Mouse (Mus musculus) intestine, embryonic 15.5 days (tissue): ENCODE measurements around the gene E130114P18Rik. TPM values are rescaled to one million over a fixed set of nuclear protein-coding genes. Genes with fewer than 3 reads are reported as not detected.

Experiments
- ATAC-seq: fragments of 200-750 bp; cut with Nextera tagmentation; 2 replicates; pipeline ENCODE4 v1.8.0; 2017; ENCODE audit warnings: moderate TSS enrichment, moderate library complexity
- H3K27ac ChIP-seq: fragments of 300-500 bp; sonication (generic); 2 replicates; pipeline ENCODE4 v1.5.1; 2015; ENCODE audit warnings: mild to moderate bottlenecking, inconsistent platforms
- H3K27me3 ChIP-seq: fragments of 300-500 bp; sonication (generic); replicated peaks from 2 replicates; pipeline ENCODE4 v1.6.1; 2015; ENCODE audit warnings: inconsistent platforms
- H3K36me3 ChIP-seq: fragments of 300-500 bp; sonication (generic); 2 replicates; pipeline ENCODE4 v1.6.1; 2015; ENCODE audit warnings: inconsistent platforms
- H3K4me1 ChIP-seq: fragments of 300-500 bp; sonication (generic); replicated peaks from 2 replicates; pipeline ENCODE4 v1.6.1; 2015; ENCODE audit warnings: inconsistent platforms
- H3K4me2 ChIP-seq: fragments of 300-500 bp; sonication (generic); replicated peaks from 2 replicates; pipeline ENCODE4 v1.6.1; 2015; ENCODE audit warnings: mild to moderate bottlenecking, inconsistent platforms
- H3K4me3 ChIP-seq: fragments of 300-500 bp; sonication (generic); replicated peaks from 2 replicates; pipeline ENCODE4 v1.5.1; 2015; ENCODE audit warnings: inconsistent platforms
- H3K9ac ChIP-seq: fragments of 300-500 bp; sonication (generic); 2 replicates; pipeline ENCODE4 v1.6.1; 2015; ENCODE audit warnings: inconsistent platforms
- H3K9me3 ChIP-seq: fragments of 300-500 bp; sonication (generic); 2 replicates; pipeline ENCODE4 v1.6.1; 2016; ENCODE audit warnings: inconsistent platforms
- WGBS: fragments of 180-500 bp; shearing (Covaris S2); methylation state at CpG from one replicate; pipeline ENCODE4 v1.1.7; 2015; 5-methylcytosine and 5-hydroxymethylcytosine counted together
- polyA plus RNA-seq: library from polyadenylated mRNA; unstranded; fragments of >200 nt; fragmentation: Nextera tagmentation; extraction: Ambion mirVana; gene quantifications from 2 replicates; pipeline ENCODE4 v1.2.1, GENCODE M21; 2015

E130114P18Rik gene
- polyA plus RNA-seq, 1 experiment from 2014 or later = 3.9 TPM

GRCm38 (mm10) chr4:97780666-97781435 is 3.0 kb upstream of the E130114P18Rik start:
- Histone ChIP-seq H3K4me3 (no peak overlapping the region), H3K27me3 (no peaks in the 10 kb centered on the region), H3K4me1 (no peaks in the 10 kb centered on the region), H3K4me2 (no peak overlapping the region), H3K9me3 (no peaks in the 10 kb centered on the region), H3K36me3 (peaks cover 6% of the 10 kb centered on the region), H3K9ac (no peak overlapping the region), H3K27ac (no peak overlapping the region)
- 69% methylated on average over 7 of the region's 7 CpGs for WGBS
- no peak for ATAC-seq

DNA sequence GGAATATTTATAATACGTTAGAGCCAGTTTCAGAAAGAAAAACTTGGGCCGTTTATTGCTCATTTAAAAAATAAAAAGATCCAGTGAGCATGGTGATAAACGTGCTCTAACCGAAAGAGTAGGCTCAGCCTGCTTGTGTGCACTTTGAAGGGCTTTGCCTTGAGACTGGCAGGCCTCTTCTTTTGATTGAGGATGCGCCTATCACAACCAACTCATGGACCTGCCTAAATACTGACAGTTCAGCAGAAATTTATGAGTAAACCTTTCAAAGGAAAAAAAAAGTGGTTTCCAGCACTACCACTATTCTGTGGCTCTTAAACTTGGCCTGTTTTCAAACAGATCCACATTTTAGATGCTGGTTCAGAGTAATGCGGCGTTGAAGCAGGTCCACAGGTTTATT is 2.1 kb upstream of the E130114P18Rik start:
- 37% methylated on average over 7 of the region's 7 CpGs for WGBS
- Histone ChIP-seq H3K4me3 (peak overlapping the region; percentile 90), H3K4me1 (no peaks in the 10 kb centered on the region), H3K9me3 (no peaks in the 10 kb centered on the region), H3K9ac (no peak overlapping the region), H3K4me2 (peak overlapping the region; percentile 83), H3K36me3 (peaks cover 6% of the 10 kb centered on the region), H3K27ac (no peak overlapping the region), H3K27me3 (no peaks in the 10 kb centered on the region)
- ATAC-seq = no peak

- no peaks in the 10 kb centered on the region for H3K27me3 ChIP-seq
- no peaks in the 10 kb centered on the region; the same call in 1 of the 2 replicates for H3K4me1 ChIP-seq
- peak overlapping the region; percentile 83 for H3K4me2 ChIP-seq
- H3K4me3 ChIP-seq = peak overlapping the region; percentile 90
- 18% methylated on average over 18 of the region's 18 CpGs for WGBS
- no peak for ATAC-seq
- no peaks in the 10 kb centered on the region for H3K9me3 ChIP-seq
- H3K9ac ChIP-seq = peak overlapping the region; percentile 91
- H3K36me3 ChIP-seq = peaks cover 6% of the 10 kb centered on the region
- peak overlapping the region; percentile 91 for H3K27ac ChIP-seq
Measured at GRCm38 (mm10) chr4:97779003-97779930, 1.4 kb upstream of the E130114P18Rik start.

- Histone ChIP-seq H3K9me3 (no peaks in the 10 kb centered on the region), H3K27ac (peak overlapping the region; percentile 91), H3K4me1 (peaks cover 5% of the 10 kb centered on the region), H3K27me3 (no peaks in the 10 kb centered on the region), H3K36me3 (peaks cover 3% of the 10 kb centered on the region), H3K4me3 (peak overlapping the region; percentile 90), H3K9ac (peak overlapping the region; percentile 91), H3K4me2 (peak overlapping the region; percentile 83)
- peak; percentile 26 for ATAC-seq
- WGBS = under 1% methylated on average over 87 of the region's 94 CpGs
Measured at GRCm38 (mm10) chr4:97778211-97779002, 529 bp upstream of the E130114P18Rik start.

DNA sequence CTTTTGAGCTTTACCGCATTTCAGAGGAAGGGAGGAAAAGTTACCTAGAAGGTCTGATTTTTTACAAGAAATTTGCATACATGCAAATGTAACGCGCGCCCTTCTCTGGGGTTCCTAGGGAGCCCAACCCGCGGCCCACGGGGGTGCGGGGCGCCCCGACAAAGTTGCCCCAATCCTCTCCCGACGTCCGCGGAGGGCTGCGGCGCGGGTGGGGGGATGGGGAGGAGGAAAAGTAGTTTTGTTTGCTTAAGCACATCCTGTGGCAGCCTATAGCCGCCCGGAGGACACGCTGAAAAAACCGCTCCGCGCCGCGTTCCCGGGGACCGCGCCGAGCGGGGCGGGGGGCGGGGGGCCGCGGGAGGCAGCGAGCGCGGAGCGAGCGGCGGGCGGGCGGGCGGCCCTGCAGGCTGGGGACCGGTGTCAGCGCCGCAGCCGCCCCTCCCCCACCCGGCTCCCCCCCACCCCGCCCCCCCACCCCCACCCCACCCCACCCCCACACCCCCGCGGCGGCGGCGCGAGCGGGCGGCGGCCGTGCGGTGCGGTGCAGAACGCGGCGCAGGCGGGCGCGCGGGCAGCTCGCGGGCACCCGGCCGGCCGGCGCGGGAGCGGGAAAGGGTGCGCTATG is 685 bp downstream of the E130114P18Rik start:
- no peaks in the 10 kb centered on the region for H3K9me3 ChIP-seq
- H3K36me3 ChIP-seq = no peaks in the 10 kb centered on the region
- peak overlapping the region; percentile 91 for H3K9ac ChIP-seq
- H3K4me3 ChIP-seq = peak overlapping the region; percentile 90
- peak overlapping the region; percentile 83 for H3K4me2 ChIP-seq
- WGBS = under 1% methylated on average over 51 of the region's 77 CpGs
- no peaks in the 10 kb centered on the region for H3K27me3 ChIP-seq
- peak; percentile 31 for ATAC-seq
- H3K27ac ChIP-seq = peak overlapping the region; percentile 91
- H3K4me1 ChIP-seq = peaks cover 5% of the 10 kb centered on the region

- peak overlapping the region; percentile 90 for H3K4me3 ChIP-seq
- H3K36me3 ChIP-seq = no peaks in the 10 kb centered on the region
- no peaks in the 10 kb centered on the region for H3K27me3 ChIP-seq
- no peaks in the 10 kb centered on the region for H3K9me3 ChIP-seq
- H3K4me2 ChIP-seq = peak overlapping the region; percentile 83
- peak overlapping the region; percentile 91 for H3K27ac ChIP-seq
- peaks cover 5% of the 10 kb centered on the region for H3K4me1 ChIP-seq
- WGBS = 1% methylated on average over 10 of the region's 10 CpGs
- no peak for ATAC-seq
- H3K9ac ChIP-seq = peak overlapping the region; percentile 91
Measured at GRCm38 (mm10) chr4:97776388-97777080, 1.3 kb downstream of the E130114P18Rik start.

DNA sequence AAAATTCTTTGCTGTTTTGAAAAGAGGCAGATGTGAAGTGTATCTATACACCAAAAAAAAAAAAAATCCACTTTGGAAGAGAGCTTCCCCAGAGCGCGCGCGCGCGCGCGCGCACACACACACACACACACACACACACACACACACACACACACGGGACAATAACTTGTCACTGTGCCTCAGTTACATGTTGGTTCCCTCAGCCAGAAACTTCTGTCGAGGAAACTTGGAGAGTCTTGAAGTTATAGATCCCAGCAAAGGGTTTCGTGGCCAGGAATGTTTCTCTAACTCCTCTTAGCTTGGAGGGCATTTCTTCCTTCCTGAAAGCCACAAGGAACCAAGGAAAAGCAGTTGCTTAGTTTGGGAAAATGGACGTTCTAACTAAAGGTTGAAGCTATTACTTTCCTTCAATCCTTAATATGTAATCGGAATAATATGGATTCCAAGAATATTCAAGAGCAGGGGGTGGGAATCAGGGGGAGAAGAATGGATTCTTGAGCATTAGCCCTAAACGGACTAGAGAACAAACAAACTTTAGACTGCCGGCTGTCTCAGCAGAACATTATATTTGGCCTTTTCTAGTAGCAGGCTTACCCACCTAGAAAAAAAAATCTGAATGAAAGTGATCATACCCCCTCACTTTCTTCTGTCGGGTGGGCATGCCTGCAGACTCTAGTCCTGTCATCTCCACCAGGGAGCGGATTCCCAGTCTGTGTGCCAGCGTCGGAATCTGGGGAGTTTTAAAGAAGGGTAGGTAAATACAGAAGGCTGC is 2.2 kb downstream of the E130114P18Rik start:
- 3% methylated on average over 20 of the region's 20 CpGs for WGBS

GRCm38 (mm10) chr4:97775059-97775458 is 2.8 kb downstream of the E130114P18Rik start:
- Histone ChIP-seq H3K4me3 (peak overlapping the region; percentile 26), H3K4me2 (peak overlapping the region; percentile 83), H3K36me3 (no peaks in the 10 kb centered on the region), H3K27me3 (no peaks in the 10 kb centered on the region), H3K4me1 (peaks cover 5% of the 10 kb centered on the region), H3K9ac (0 out of 2 replicates have a peak overlapping the region, but pooled peaks have one; percentile 17), H3K9me3 (no peaks in the 10 kb centered on the region), H3K27ac (peak overlapping the region; percentile 82)
- WGBS = under 1% methylated on average over 13 of the region's 13 CpGs
- ATAC-seq = no peak

More for the DNA sequence above, 2.2 kb downstream of the E130114P18Rik start:
- H3K27ac ChIP-seq = peak overlapping the region; percentile 82
- peak overlapping the region; percentile 26 for H3K4me3 ChIP-seq
- no peak for ATAC-seq
- no peaks in the 10 kb centered on the region for H3K27me3 ChIP-seq
- peaks cover 5% of the 10 kb centered on the region for H3K4me1 ChIP-seq
- H3K9me3 ChIP-seq = no peaks in the 10 kb centered on the region
- H3K36me3 ChIP-seq = no peaks in the 10 kb centered on the region
- H3K4me2 ChIP-seq = peak overlapping the region; percentile 83
- H3K9ac ChIP-seq = peak overlapping the region; percentile 11; the same call in 1 of the 2 replicates

- no peaks in the 10 kb centered on the region for H3K27me3 ChIP-seq
- H3K4me1 ChIP-seq = peaks cover 5% of the 10 kb centered on the region
- H3K4me3 ChIP-seq = peak overlapping the region; percentile 26
- no peak for ATAC-seq
- H3K4me2 ChIP-seq = peak overlapping the region; percentile 83
- no peak overlapping the region for H3K9ac ChIP-seq
- no peaks in the 10 kb centered on the region for H3K9me3 ChIP-seq
- H3K36me3 ChIP-seq = no peaks in the 10 kb centered on the region
- WGBS = 16% methylated on average over 4 of the region's 4 CpGs
- peak overlapping the region; percentile 82 for H3K27ac ChIP-seq
Measured at GRCm38 (mm10) chr4:97774446-97774950, 3.4 kb downstream of the E130114P18Rik start.

DNA sequence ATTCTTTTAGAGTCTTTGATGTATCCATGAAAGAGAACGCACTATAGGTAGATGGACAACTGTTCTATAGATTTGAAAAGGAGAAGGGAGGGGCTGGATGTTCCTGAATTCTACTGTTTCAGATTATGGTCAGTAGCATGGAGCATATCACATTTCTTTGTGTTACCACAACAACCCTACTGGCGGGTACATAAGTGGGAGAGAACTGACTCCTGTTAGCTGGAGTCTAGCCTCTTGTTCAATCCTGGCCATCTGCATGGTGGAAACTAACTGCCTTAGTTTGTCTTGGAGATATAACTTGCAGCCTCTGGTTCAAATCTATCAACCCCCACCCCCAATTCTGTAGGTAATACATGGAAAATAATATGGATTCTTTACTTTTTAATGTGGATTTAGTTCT is 4.1 kb downstream of the E130114P18Rik start:
- no peaks in the 10 kb centered on the region for H3K36me3 ChIP-seq
- 74% methylated on average over 2 of the region's 2 CpGs for WGBS
- no peak for ATAC-seq
- H3K9ac ChIP-seq = no peak overlapping the region
- peaks cover 5% of the 10 kb centered on the region for H3K4me1 ChIP-seq
- H3K27ac ChIP-seq = peak overlapping the region; percentile 95
- H3K4me3 ChIP-seq = peak overlapping the region; percentile 38; the same call in 1 of the 2 replicates
- H3K9me3 ChIP-seq = no peaks in the 10 kb centered on the region
- H3K4me2 ChIP-seq = peak overlapping the region; percentile 64
- H3K27me3 ChIP-seq = no peaks in the 10 kb centered on the region
